Mouse (Mus musculus) liver, adult 2 months (tissue): ENCODE results near the gene Znfx1.

ENCODE experiments used
- CTCF ChIP-seq: fragments of 200-500 bp; IDR thresholded peaks from 2 replicates; pipeline ENCODE4 v1.5.1; 2011; ENCODE audit warnings: low read depth, low read length, control low read depth
- POLR2A ChIP-seq: fragments of 200-500 bp; IDR thresholded peaks from 2 replicates; pipeline ENCODE4 v1.6.1; 2011; ENCODE audit warnings: low read length, control low read depth; ENCODE audit not compliant: insufficient read depth; ENCODE audit errors: extremely low read depth

DNA sequence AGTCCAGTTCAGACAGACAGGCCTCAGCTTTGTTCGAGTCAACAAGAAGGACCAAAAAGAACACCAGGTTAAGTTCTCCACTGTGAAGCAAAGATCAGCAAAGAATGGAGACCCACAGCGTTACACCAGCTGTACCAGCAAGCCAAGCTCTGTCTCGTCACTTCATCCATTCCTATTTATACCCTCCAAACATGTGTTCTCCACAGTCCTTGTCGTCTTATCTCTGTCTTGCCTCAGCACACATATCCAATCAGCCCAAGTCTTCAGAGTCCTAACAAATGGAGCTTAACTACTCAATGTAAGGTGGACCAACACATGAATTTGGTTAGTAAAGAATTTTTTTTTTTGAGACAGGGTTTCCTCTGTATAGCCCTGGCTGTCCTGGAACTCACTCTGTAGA is 53.3 kb downstream of the Znfx1 start:
- TF ChIP-seq POLR2A = no peak
- no peak for TF ChIP-seq CTCF
